Mouse (Mus musculus): ENCODE results near the gene Gm49395. TPM values are rescaled to one million over a fixed set of nuclear protein-coding genes. Genes with fewer than 3 reads are reported as not detected.

Gm49395 gene
- polyA plus RNA-seq (2016; fragmentation: Nextera tagmentation; extraction: Ambion mirVana), result 2.1 and 2.8 TPM in 2 replicates

DNA sequence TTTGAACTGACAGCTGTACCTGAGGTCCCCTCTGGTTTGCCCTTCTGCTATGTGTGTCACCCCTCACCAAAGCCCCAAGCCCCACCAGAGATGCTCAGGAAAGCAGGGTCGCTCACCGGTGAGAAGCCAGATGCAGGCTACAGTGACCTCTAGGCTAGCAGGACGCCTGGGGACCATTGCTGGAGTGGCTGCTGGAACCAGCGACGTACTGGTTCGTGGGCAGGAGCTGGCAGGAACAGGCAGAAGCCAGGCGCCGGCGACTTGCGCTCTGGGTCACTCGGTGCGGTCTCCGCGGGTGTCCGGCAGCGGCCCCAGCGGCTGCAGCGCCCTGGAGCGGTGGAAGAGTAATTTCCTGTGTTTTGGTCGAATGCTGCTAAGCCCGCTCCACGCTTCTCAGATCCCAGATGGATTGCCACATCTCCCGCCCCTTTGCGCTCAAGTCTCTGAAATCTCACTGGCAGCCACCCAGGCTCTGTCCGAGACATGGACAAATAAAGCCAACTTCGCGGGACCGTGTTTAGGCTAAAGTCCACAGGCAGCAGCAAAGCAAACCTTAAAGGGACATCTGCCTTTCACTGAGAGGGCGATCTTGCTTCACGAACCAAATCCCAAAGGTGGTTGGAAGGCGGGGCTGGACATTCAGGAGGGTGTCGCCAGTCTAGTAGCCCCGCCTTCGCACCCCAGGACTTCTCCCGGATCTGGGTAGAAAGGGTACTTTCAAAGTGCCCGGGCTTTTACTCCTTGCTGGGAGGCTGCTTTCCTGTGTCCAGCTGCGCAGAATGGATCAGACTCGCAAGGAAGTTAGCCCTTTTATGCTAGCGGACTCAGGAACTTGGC, at the start of gene Gm49395, which contains the start of gene Itga1:
TSS of gene Gm49395 (minus strand) at position 567 of the 837 bp plus-strand sequence.
TSS of gene Itga1 (minus strand) at position 610 of the 837 bp plus-strand sequence.
- H3K27me3 ChIP-seq, result no peaks in the 10 kb centered on the region
- H3K4me1 ChIP-seq (replicated peaks), result peaks cover 9% of the 10 kb centered on the region
- H3K9ac ChIP-seq (replicated peaks), result peak within 1 kb of the TSS; percentile 70
- no peaks in the 10 kb centered on the region for H3K9me3 ChIP-seq
- 0 out of 2 replicates have a peak within 1 kb of the TSS, but pooled peaks have one; percentile 35 for H3K27ac ChIP-seq
- under 1% methylated on average over 39 of the region's 39 CpGs for WGBS
- peak within 1 kb of the TSS; percentile 95 for H3K4me2 ChIP-seq
- no peaks in the 10 kb centered on the region for H3K36me3 ChIP-seq
- peak within 1 kb of the TSS; percentile 58 for H3K4me3 ChIP-seq (replicated peaks)
- ATAC-seq (ENCODE audit: insufficient number of reproducible peaks, insufficient read depth, low FRiP score, low TSS enrichment, low read depth), result peak; percentile 77

DNA sequence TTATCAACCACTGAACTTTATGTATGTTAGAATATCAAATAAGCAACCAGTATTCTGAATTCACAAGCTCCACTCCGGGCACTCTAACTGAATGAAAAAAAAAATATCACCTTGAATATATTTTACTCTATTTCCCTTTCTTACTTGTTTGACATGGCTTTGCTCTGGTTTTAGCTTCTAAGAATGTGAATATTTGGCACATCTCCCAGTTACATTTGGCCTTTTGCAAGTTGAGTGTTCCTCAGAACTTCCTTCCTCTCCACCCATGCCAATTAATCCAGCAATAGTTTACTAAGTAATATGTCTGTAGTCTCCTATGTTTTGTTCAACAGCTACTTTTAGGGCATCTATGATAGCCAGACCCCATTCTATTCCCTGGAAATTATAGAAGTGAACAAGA, 48.9 kb upstream of the Gm49395 start:
- Histone ChIP-seq H3K9ac (replicated peaks) (no peak overlapping the region), H3K27me3 (no peaks in the 10 kb centered on the region), H3K4me3 (replicated peaks) (no peak overlapping the region), H3K36me3 (no peaks in the 10 kb centered on the region), H3K4me2 (no peak overlapping the region), H3K4me1 (replicated peaks) (no peaks in the 10 kb centered on the region), H3K9me3 (no peaks in the 10 kb centered on the region), H3K27ac (no peak overlapping the region)
- no peak for ATAC-seq (ENCODE audit: insufficient number of reproducible peaks, insufficient read depth, low FRiP score, low TSS enrichment, low read depth)
- WGBS, result 90% methylated on average over 1 of the region's 1 CpGs

DNA sequence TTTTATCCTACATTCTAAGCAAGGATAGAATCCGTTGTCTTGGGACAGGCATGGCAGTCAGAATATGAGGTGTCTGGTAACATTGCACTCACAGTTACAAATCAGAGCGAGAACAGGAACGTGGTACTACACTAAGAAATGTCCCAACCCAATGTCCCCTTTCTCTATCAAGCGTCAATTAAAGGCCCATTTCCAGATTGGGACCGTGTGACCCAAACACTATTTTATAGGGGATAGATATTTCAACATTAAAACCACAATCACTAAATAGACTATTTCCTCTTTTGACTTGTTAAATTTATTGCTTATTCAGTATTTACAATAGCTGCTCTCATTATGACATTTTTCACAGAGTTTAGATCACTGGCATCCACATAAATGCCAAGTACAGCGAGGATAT, 48.1 kb upstream of the Gm49395 start:
- H3K4me3 ChIP-seq (replicated peaks), result no peak overlapping the region
- H3K9ac ChIP-seq (replicated peaks), result no peak overlapping the region
- no peaks in the 10 kb centered on the region for H3K4me1 ChIP-seq (replicated peaks)
- H3K27ac ChIP-seq, result no peak overlapping the region
- WGBS, result 83% methylated on average over 6 of the region's 6 CpGs
- no peaks in the 10 kb centered on the region for H3K9me3 ChIP-seq
- no peak for ATAC-seq (ENCODE audit: insufficient number of reproducible peaks, insufficient read depth, low FRiP score, low TSS enrichment, low read depth)
- H3K4me2 ChIP-seq, result no peak overlapping the region
- no peaks in the 10 kb centered on the region for H3K27me3 ChIP-seq
- H3K36me3 ChIP-seq, result no peaks in the 10 kb centered on the region

DNA sequence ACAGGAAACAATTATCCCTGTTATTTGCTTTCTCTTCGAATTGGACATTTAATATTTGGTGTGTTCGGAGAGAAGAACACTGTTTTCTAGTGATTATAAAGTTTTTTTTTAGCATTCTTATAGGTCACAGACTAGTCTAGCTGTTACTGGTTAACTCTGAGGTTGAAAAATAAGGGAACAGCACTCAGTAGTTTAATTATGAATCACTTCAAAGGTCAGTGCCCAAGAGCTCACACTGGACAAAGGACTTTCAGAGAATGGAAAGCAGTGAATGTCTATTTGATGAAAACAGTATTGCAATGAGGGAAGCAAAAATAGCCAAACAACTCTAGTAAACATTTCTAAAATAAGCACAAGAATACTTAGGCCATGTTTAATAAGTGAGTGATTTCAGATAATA, 41.9 kb upstream of the Gm49395 start:
- H3K9ac ChIP-seq (replicated peaks), result no peak overlapping the region
- no peaks in the 10 kb centered on the region for H3K36me3 ChIP-seq
- H3K4me1 ChIP-seq (replicated peaks), result no peaks in the 10 kb centered on the region
- H3K9me3 ChIP-seq, result no peaks in the 10 kb centered on the region
- no peak overlapping the region for H3K4me3 ChIP-seq (replicated peaks)
- WGBS, result 81% methylated on average over 2 of the region's 2 CpGs
- ATAC-seq (ENCODE audit: insufficient number of reproducible peaks, insufficient read depth, low FRiP score, low TSS enrichment, low read depth), result no peak
- no peak overlapping the region for H3K27ac ChIP-seq
- H3K4me2 ChIP-seq, result no peak overlapping the region
- H3K27me3 ChIP-seq, result no peaks in the 10 kb centered on the region

DNA sequence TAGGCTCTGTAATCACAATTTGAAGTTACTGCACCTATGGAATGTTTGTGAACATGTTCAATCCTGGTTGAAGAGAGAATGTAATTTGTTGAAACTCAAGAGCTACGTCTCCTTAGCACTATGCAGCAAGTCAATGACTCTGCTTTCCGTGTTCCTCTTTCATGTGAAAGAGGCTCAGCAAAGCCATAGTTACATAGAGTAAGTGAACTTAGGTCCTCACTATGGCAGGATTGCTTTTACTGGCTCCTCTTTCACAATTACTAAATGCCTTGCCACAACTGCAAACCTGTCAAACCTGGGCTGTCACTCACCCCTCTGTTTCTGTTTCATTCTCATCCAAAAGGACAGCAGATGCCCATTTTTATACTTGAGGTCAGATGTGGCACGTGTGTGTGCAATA, 40.3 kb upstream of the Gm49395 start:
- Histone ChIP-seq H3K9me3 (no peaks in the 10 kb centered on the region), H3K36me3 (no peaks in the 10 kb centered on the region), H3K27ac (no peak overlapping the region), H3K4me3 (replicated peaks) (no peak overlapping the region), H3K4me2 (no peak overlapping the region), H3K4me1 (replicated peaks) (no peaks in the 10 kb centered on the region), H3K9ac (replicated peaks) (no peak overlapping the region), H3K27me3 (no peaks in the 10 kb centered on the region)
- 84% methylated on average over 3 of the region's 3 CpGs for WGBS
- no peak for ATAC-seq (ENCODE audit: insufficient number of reproducible peaks, insufficient read depth, low FRiP score, low TSS enrichment, low read depth)

DNA sequence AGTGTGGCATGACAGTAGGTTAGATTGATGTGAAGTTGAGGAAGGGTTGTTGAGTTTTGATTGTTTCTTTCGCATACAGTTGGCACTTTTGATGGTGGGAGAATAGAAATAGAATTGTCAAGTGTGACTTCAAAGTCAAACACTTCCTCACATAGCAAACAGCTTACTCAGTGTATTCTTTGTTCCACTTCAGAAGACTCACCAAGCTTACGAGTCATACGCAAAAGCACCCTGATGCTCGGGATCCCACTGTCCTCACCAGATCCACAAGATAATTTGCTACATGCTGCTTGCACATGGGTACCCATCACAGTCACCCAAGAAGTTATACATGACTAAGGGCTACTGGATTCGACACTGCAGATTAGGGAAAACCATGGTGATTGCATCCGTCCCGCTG, 36.8 kb upstream of the Gm49395 start:
- Histone ChIP-seq H3K36me3 (no peaks in the 10 kb centered on the region), H3K4me2 (no peak overlapping the region), H3K9ac (replicated peaks) (no peak overlapping the region), H3K4me3 (replicated peaks) (no peak overlapping the region), H3K9me3 (no peaks in the 10 kb centered on the region), H3K27ac (no peak overlapping the region), H3K27me3 (no peaks in the 10 kb centered on the region), H3K4me1 (replicated peaks) (no peaks in the 10 kb centered on the region)
- 91% methylated on average over 7 of the region's 7 CpGs for WGBS
- ATAC-seq (ENCODE audit: insufficient number of reproducible peaks, insufficient read depth, low FRiP score, low TSS enrichment, low read depth), result no peak

DNA sequence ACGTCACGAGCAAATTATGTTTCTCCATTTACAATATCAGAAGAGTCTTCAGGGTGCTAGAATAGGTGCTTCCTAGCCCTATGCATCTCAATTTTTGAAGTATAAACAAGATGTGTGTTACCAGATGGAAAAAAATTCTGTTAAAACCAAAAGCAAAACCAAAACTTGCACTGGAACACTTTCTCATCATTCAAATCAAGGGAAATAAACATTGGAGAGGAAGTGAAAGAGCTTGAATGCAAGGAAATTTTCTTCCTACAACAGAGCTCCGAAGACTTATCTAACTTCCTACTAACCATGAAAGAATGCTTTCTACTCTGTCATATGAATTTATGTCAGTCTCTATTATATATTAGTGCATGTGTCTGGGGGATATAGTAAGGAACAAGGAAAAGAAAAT, 35.0 kb upstream of the Gm49395 start:
- Histone ChIP-seq H3K4me3 (replicated peaks) (no peak overlapping the region), H3K36me3 (no peaks in the 10 kb centered on the region), H3K4me2 (no peak overlapping the region), H3K9me3 (no peaks in the 10 kb centered on the region), H3K27me3 (no peaks in the 10 kb centered on the region), H3K4me1 (replicated peaks) (peaks cover 3% of the 10 kb centered on the region; the same call in 1 of the 2 replicates), H3K9ac (replicated peaks) (no peak overlapping the region), H3K27ac (no peak overlapping the region)
- 85% methylated on average over 3 of the region's 3 CpGs for WGBS
- ATAC-seq (ENCODE audit: insufficient number of reproducible peaks, insufficient read depth, low FRiP score, low TSS enrichment, low read depth), result no peak

DNA sequence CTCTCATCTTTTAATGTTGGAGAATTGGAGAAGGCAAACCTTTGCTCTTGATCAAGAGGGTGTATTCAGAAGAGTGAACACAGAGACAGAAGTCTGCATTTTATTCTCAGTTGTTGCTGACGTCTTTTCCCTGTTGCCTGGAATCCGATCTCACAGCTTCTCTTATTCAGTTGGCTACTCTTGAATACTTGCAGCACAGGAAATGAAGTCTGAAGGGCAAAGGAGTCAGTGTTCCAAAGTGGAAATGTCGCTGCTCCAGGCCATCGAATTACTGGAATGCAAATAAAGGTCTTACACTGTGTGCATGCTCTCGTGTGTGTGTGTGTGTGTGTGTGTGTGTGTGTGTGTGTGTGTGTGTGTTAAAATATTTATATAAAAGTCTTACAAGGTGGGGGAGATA, 30.7 kb upstream of the Gm49395 start:
- Histone ChIP-seq H3K9me3 (no peaks in the 10 kb centered on the region), H3K36me3 (no peaks in the 10 kb centered on the region), H3K9ac (replicated peaks) (no peak overlapping the region), H3K4me1 (replicated peaks) (peaks cover 3% of the 10 kb centered on the region; the same call in 1 of the 2 replicates), H3K4me2 (no peak overlapping the region), H3K4me3 (replicated peaks) (no peak overlapping the region), H3K27ac (no peak overlapping the region), H3K27me3 (no peaks in the 10 kb centered on the region)
- ATAC-seq (ENCODE audit: insufficient number of reproducible peaks, insufficient read depth, low FRiP score, low TSS enrichment, low read depth), result no peak
- 21% methylated on average over 5 of the region's 5 CpGs for WGBS

DNA sequence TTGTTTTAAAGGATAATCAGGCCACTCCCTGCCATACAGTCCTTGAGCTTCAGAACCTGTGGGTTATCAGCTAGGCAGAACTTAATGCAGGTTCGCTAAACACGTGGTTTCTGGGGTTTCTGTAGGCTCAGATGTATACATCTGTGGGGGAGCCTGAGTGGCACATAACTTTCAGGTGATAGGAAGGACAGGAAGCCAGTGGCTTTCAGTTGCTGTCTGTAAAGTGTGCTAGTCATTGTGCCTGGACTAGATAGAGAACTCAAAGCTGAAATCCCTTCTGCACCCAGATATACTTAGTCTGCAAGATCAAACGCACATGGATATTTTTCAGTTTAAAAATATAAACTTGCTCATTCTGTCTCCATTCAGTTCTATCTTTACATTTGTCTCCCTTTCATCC, 29.7 kb upstream of the Gm49395 start:
- H3K27ac ChIP-seq, result no peak overlapping the region
- ATAC-seq (ENCODE audit: insufficient number of reproducible peaks, insufficient read depth, low FRiP score, low TSS enrichment, low read depth), result no peak
- 82% methylated on average over 3 of the region's 3 CpGs for WGBS
- H3K4me2 ChIP-seq, result no peak overlapping the region
- no peak overlapping the region for H3K4me3 ChIP-seq (replicated peaks)
- peaks cover 3% of the 10 kb centered on the region; the same call in 1 of the 2 replicates for H3K4me1 ChIP-seq (replicated peaks)
- no peaks in the 10 kb centered on the region for H3K9me3 ChIP-seq
- no peak overlapping the region for H3K9ac ChIP-seq (replicated peaks)
- no peaks in the 10 kb centered on the region for H3K36me3 ChIP-seq
- no peaks in the 10 kb centered on the region for H3K27me3 ChIP-seq

DNA sequence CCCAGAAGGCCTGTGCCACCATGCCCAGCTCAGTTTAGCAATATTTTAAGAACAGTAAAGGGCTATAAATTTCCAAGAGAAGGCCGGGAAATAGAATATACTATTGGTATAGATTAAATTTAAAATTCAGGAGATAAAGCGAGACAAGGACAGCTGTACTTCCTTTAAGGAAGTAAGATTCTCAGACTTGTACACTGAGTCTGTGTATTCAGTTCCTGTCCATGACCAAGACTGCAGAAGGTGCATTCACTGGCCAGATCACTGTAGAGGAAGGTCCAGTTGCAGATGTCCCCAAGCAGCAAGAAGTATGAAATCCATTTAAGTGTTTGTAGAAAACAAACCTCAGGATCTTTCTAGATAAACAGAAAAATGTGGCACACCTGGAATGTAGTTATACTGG, 28.3 kb upstream of the Gm49395 start:
- Histone ChIP-seq H3K36me3 (no peaks in the 10 kb centered on the region), H3K4me2 (no peak overlapping the region), H3K27ac (no peak overlapping the region), H3K4me3 (replicated peaks) (no peak overlapping the region), H3K9me3 (no peaks in the 10 kb centered on the region), H3K4me1 (replicated peaks) (peaks cover 3% of the 10 kb centered on the region; the same call in 1 of the 2 replicates), H3K27me3 (no peaks in the 10 kb centered on the region), H3K9ac (replicated peaks) (no peak overlapping the region)
- ATAC-seq (ENCODE audit: insufficient number of reproducible peaks, insufficient read depth, low FRiP score, low TSS enrichment, low read depth), result no peak
- WGBS, result 90% methylated on average over 2 of the region's 2 CpGs

DNA sequence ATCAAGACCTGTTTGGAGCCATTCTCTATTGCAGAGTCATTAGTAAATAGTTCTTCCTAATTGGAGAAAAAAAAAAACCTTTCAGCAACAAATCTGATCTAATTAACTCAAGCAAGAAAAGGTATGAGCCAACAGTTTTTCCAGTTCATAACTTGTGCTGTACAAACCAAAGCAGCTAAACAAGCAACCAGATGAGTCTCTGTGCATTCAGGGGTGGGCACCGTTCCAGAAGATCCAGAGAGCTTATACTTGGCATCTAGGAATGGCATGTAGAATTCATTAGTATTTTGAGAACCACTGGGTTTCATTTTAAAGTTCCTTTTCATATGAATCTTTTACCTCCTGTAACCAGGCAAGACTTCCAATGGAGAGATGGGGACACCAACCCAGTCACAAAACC, 26.1 kb upstream of the Gm49395 start:
- Histone ChIP-seq H3K9ac (replicated peaks) (no peak overlapping the region), H3K4me2 (no peak overlapping the region), H3K4me3 (replicated peaks) (no peak overlapping the region), H3K4me1 (replicated peaks) (peaks cover 3% of the 10 kb centered on the region; the same call in 1 of the 2 replicates), H3K27me3 (no peaks in the 10 kb centered on the region), H3K36me3 (no peaks in the 10 kb centered on the region), H3K9me3 (no peaks in the 10 kb centered on the region), H3K27ac (no peak overlapping the region)
- WGBS, result 88% methylated on average over 1 of the region's 1 CpGs
- no peak for ATAC-seq (ENCODE audit: insufficient number of reproducible peaks, insufficient read depth, low FRiP score, low TSS enrichment, low read depth)

DNA sequence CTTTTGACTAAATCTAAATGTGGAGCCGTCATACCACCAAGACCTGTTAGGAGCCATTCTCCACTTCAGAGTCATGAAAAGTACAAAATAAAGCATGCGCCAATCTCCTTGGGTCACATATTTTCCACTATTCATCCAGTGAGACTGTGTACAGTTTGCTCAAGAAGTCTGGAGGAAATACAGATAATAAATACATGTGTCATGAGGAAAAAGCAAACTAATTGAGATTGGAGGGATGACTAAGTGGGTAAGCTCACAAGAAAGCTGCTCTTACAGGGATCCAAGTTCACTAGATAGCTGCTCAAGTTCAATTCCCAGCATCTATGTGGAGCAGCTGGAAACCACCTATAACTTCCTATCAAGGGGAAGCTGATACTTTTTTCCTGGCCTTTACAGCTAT, 24.8 kb upstream of the Gm49395 start:
- H3K4me2 ChIP-seq, result no peak overlapping the region

More for the DNA sequence above, 24.8 kb upstream of the Gm49395 start:
- Histone ChIP-seq H3K27me3 (no peaks in the 10 kb centered on the region), H3K9ac (replicated peaks) (no peak overlapping the region), H3K36me3 (no peaks in the 10 kb centered on the region), H3K27ac (no peak overlapping the region), H3K4me3 (replicated peaks) (no peak overlapping the region), H3K4me1 (replicated peaks) (no peaks in the 10 kb centered on the region), H3K9me3 (no peaks in the 10 kb centered on the region)
- 96% methylated on average over 2 of the region's 2 CpGs for WGBS
- ATAC-seq (ENCODE audit: insufficient number of reproducible peaks, insufficient read depth, low FRiP score, low TSS enrichment, low read depth), result no peak

All from limb, embryonic 12.5 days (tissue).